Mouse (Mus musculus) thymus, adult 18-20 months (tissue): Measurements from ENCODE around the gene Gm826.
A peak's percentile ranks its signal among the peaks of the same experiment; 100 is the strongest.

ENCODE experiments used
- DNase-seq, 2 experiments: peaks; one replicate each; pipeline ENCODE4 v3.0.0; 2022; ENCODE audit warnings: mixed read lengths in 2 of 2

The Gm826 gene

DNA sequence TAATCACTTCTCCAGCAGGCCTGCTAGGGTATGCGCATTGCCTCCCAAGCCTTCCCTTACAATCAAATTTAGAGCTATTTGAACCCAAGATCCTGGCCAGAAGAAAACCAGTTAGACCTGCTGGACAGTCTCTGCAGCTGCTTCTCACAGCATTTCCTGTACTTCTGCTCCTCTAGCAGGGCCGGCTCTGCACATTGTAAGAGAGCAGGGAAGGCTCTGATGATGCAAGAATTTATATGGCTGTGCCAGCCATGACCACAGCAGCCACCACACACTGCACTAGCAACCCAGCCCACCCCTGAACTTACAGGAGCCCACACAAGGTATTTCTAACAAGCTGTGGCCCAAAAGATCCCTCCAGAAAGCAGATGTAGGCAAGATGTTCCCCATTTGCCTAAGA lies 19.6 kb upstream of the Gm826 start:
- DNase-seq = no peak

DNA sequence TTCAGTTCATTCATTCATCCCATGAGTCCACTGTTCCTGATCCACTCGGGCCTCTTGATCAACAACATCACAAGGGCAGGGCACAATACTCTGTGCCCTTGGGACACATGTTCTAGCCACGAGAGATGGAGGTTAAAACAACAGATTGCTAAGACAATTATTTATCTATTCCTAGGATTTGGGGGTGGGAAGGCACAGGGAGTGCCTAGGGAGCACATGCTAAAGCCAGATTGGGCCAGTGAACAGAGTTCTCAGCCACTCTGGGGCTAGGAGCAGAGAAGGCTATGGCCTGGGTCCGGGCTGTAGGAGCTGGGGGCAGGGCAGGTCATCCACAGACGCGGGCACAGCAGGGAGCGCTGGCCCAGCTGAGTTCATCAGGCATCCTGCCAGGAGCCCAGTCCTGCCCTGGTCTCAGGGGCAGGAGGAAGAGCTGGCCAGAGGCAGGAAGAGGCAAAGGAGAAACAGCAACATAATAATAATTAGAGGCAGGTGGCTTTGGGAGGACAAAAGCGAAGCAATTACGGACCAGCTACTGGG lies 17.1 kb upstream of the Gm826 start:
- DNase-seq = no peak

DNA sequence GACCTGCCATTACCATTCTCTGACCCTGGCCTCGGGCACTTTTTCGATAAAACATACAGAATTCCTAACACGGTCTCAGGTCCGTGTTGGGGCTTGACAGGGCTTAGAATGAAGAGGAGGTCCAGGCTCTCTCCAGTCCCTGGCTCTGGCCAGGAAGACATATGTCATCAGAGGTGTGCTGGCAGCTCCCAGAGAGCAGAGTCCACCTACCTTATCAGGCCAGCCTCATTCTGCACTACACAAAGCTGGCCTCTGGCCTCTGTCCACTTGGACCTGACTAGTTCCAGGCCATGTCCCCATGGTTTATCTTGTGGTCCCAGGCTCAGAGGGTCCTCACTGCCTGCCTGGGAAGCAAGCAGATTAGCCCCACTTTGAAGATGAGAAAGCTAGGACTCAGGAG lies 15.6 kb upstream of the Gm826 start:
- no peak for DNase-seq

DNA sequence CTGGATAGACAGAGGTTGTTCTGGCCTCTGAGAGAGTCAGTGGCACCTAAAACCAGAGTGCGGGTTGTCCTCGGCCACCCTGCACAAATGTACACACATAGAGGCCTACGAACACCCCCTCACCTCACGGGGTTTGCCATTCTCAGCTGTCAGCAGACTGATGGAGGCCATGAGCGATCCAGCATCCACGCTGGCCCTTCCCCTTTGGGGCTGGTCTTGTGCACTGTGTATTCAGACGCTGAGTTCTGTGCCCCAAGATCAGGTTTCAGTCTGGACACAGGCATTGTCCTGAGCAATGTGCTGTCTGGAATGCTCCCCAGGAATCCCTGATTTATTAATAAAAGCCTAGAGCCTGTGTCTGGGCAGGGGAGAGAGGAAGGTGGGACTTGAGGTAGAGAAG lies 14.8 kb upstream of the Gm826 start:
- DNase-seq = no peak

DNA sequence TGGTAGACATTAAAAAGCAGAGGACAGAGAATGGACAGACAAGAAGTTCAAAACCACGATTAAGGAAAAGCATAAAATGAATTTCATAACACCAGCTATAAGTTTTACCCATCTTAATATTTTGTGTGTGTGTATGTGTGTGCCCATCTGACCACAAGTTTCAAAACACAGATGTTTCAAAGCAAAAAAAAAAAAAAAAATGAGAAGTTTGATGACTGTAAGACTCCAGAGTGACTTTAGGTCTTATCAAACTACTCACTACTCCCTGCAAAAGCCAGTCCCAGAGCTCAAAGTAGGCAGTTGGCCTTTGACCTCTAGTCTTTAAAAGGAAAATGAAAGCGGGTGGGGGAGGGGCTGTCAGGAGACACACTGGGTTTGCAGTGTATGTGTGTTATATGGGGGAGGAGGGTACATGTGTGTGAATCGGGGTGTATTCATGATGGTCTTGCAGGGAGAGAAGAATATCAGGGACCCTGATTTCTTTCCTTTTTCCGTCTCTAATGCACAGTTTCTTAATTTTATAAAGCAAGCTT lies 14.2 kb upstream of the Gm826 start:
- no peak for DNase-seq

DNA sequence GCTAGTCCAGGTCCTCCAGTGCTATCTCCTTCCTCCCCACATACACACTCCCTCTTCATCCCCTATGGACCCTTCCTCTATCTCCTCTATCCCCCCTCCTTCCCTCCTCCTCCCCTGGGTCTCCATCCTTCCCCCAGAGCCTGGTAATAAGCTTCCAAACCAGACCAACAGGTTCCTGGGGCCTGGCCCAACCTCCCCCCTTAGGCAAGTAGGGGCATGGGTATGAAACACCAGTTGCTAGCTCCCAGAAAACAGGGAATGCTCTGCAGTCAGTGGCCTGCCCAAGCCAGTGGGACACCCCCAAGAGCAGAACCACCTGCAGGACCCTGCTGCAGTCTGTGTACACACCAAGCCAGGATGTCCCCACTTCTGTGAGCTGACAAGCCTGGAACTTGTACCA lies 11.7 kb upstream of the Gm826 start:
- DNase-seq = no peak

DNA sequence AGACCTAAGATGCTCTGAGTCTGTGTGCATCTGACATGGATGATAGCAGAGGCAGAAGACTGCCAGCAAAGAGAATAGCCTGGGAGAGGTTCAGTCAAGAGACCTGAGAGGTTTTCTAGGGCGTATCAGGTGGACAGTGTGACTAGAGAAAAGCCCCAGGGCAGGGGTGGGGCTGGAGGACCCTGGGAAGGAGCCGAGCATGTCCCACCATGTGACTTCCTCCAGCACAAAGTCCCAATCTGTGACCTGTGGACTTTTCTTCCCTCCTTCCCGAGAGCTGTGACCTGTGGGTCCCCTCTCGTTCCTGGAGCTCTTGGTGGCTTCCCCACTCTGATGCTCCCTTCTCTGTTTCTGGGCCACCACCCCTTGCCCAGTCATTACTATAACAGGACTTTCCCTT lies 6.2 kb upstream of the Gm826 start:
- no peak for DNase-seq

DNA sequence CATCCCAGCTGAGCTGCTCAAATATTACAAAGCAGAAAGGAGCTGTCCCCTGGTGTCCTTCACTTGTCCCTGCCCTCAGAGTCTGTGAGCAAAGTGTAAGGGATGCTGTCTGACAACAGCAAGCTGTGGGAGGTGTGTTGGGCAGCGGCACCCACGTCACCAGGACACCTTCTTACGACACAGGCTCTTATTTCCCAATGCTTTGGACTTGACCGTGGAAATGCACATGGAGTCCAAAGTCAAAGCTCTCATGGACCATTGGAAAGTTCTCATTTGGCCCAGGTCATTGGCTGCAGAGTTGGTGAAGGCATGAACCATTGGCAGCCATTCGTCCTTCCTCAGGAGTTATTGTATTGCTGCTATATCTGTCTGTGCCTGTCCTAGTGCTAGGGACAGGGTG lies 5.6 kb upstream of the Gm826 start:
- no peak for DNase-seq

DNA sequence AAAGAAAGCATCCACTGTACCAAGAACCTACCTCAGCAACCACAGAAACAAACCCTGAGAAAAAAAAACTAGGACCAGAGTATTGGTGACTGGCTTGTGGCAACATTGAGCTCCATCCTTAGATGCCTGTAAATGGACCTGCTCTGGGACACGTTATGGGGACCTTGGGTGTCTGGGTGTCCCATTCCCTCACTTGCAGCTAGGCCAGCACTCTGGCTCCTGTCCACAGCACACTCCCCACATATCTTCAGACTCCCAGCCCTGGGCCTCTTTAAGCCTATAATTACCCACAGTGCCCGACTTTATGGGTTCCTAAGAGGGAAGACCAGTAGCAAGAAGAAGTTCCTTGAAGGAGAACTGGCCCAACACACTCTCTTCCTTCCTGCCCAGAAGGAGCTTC lies 2.1 kb upstream of the Gm826 start:
- no peak for DNase-seq

DNA sequence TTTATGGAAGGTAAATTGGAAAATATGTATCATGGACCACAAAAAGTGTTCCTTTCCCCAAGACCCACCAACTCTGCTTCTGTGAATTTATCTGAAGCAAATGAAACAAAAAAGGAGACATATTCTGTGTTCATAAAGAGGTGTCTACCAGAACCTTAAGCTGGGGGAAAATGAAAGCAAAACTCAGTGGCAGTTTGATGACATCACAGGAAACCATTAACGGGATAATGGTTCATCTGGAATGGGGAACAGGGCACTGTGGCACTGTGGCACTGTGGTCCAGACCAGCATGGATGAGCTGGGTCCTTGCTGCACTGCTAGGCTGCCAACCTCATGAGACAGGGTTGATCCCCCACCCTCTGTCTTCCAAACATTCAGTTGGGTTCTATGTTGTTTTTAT lies 1.1 kb upstream of the Gm826 start:
- no peak for DNase-seq

DNA sequence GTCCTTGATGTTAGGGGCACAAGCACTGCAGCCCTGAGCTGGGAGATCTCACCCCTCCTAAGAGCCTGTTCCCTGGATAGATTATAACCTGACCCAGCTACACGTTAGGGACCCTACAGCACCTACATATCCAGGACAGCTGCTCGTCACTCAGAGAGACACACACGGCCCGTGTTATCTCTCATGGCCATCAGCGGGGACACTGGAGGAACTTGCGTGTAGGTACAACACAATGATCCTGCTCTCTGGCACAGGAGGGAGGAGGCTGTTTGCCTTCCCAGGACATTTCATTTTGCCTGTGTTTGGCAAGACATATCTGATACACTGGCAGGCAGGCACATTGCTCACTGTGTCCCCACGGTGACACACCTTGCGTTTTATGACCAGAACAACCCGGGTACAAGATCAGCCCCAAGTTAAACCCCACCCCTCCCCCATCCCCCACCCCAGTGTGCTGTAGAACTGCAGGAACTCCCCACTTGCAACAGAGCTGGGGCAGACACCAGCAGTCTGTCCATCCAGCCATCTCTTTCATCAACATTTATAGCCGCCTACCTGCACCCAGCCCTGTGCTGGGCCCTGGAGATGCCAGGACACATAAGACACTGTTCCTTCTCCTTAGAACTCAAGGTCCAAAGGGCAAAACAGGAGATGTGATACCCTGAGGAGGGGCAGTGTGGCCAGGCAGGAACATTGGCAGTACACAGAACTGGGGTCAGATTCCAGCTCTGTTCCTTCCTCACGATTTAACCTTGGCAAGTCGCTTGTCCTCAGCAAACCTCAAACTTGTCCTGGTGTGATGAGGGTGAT lies 1.2 kb downstream of the Gm826 start:
- no peak for DNase-seq

DNA sequence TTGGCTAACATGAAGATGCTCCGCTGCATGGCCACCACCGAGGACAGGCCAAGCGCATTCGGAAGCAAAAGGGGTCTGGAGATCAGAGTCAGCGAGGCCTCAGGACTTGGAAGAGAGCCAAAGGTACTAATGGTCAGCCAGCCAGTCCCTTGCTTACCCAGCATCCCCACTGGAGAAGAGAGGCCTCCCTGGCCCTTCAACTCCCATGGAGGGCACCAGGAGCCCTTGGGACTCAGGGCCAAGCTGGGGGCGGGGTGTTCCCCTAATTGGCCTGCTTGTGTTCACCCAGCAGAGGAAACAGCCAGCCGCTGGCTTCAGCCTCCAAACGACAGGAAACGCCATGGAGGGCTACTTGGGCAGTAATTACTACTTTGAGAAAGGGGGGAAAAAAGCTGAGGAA lies 5.1 kb downstream of the Gm826 start:
- DNase-seq = peak; percentile 27 to 35

DNA sequence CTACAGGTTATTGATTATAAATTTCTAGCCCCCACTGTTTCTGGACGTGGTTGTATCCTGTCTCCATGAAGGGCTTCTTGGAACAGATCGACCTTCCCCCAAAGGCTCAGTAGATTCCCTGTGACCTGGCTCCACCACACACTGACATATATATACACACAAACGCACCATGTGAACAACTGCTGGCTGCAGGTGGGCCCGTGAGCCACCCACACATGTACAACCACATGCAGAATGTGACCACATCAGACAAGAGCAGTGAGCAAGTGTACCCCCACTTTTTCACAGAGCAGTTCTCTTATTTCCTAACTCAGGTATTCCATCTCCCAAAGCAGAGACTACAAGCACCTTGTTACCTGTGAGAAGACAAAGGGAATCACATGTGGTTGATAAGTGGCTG lies 6.2 kb downstream of the Gm826 start:
- peak; percentile 65 to 85 for DNase-seq

DNA sequence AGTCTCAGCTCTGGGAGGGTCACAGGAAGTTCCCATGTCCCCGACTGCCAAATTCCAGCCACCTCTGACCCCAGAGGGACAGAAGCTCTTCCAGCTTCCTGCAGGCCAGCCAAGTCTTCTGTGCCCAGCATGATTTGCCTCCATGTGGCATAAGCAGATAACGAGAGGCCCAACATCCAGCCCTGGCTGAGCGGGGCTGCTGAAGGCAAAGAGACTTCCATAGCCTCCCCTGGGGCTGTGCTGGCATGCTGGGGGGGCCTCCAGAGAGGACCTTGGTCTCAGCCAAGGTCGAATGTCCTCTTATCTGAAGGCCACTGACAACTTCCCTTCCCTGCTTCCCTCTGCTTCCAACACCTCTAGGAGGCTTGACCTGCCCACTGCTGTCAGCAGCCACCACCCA lies 6.8 kb downstream of the Gm826 start:
- peak in 1 of 2 experiments; percentile 33 for DNase-seq

DNA sequence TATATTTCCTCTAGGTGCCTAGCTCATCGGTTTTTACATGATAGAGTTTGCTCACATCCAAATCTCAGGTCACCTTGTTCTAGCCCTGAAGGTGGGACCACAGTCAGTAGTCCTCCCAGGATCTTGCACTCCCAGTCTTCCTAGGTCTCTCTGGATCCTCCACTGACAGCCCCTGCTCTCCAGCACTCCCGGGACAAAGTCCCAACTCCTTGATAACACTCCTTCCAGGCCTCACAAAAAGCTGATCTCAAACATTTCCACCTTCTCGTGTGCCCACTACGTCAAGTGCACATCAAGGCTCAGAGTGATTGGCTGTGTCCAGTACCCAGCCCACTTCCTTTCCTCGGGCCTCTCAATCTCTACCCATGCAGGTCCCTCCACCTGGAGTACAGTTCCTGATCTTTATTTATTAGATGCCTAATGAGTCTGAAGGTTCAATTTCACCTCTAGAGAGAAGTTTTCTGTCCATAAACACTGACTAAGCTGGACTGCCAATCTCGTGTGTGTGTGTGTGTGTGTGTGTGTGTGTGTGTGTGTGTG lies 8.8 kb downstream of the Gm826 start:
- no peak for DNase-seq

DNA sequence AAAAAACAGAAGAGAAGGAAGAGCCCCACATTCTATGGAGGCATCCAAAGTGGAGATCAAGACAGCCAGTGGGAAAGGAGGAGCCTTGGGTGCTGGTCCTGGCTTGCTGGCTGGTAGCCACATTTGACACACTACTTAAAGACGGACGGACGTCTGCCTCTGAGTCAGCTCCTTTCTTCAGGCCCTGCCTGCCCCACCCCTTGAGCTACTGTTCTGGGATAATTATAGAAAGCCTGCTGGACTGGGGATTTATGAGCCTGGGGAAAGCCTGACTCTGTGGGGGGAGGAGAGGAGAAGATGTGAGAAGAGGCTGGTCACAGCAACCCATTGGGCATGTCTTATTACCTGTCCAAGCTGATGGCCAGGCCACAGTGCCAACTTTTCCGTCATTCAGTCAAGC lies 12.1 kb downstream of the Gm826 start:
- DNase-seq = no peak

DNA sequence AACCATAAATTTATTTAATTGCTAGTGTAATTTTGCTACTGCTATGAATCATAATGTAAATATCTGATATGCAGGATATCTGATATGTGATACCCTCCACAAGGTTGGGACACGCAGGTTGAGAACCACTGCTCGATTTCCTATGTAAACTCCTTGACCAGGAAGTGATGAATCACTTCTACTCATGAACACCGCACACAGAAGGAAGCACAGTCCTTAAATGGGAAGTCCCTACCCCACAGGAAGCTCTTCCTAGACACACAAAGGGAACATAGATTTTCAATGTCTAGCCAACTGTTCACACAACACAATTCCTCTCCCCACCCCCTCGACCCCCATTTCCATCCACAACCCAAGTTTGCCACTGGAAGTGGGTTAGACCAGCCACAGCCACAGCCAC lies 15.7 kb downstream of the Gm826 start:
- no peak for DNase-seq

DNA sequence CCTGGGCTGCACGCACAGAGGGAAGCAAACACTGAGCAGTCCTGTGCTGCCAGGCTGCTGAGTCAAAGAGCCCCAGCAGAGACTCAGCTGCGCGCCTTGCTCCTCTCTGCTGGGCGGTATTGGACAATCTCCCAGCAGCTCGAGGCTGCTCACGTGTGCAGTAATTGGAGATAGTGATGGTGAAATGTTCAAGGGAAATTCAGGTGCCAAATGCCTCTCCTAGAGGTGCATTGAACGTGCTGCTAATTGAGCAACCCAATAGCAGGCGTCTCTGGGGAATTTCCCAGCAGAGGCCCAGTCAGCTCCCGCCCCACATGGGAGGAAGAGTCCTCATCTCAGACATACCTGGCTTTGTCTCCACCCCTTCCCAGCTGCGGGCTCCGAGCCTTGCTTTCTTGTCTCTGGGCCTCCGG lies 20.4 kb downstream of the Gm826 start:
- no peak for DNase-seq

DNA sequence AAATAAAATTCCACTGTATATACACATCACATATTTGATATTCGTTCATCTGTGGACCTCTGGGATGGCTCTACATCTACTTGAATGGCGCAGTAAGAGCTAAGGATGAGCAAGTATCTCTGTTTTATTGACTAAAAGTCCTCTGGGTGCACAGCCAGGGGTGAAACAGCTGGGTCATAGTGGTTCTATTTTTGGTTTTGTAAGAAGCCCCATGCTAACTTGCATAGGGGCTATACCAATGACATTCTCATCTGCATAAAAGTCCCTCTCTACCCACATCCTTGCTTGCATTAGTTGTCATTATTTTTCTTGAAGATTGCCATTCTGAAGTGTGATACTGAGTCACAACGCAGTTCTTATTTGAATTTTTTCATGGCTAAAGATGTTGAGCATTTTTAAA lies 28.9 kb downstream of the Gm826 start:
- DNase-seq = no peak

DNA sequence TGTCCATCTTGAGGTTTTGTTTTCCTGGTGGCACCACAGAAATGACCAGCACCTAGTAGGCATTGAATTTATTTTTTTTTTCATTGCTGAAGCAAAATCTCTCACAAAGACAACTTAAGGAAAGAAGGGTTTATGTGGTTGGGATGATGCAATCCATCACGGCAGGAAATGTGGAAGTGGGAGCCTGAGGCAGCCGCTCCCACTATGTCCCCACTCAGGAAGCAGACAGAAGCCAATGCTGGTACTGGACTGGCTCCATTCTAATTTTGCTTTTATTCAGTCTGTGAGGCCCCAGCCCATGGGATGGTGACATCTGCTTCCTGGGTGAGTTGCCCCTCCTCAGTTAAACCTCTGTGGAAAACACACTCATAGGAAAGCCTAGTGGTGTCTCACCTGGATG lies 30.0 kb downstream of the Gm826 start:
- no peak for DNase-seq

DNA sequence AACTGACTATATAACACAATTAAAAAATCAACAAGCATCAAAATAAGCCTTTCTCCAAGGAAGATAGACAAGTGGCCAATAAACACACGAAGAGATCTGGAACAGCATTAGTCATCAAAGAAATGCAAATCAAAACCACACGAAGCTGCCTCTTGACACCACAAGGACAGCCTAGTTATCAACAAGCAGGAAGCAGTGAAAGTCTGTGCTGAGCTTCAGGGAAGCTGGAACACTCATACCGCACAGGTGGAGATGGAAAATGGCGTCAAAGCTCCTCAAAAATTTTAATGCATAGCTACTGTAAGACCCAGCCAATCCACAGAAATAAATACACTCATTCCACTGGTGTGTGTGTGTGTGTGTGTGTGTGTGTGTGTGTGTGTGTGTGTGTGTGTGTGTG lies 31.9 kb downstream of the Gm826 start:
- DNase-seq = no peak

DNA sequence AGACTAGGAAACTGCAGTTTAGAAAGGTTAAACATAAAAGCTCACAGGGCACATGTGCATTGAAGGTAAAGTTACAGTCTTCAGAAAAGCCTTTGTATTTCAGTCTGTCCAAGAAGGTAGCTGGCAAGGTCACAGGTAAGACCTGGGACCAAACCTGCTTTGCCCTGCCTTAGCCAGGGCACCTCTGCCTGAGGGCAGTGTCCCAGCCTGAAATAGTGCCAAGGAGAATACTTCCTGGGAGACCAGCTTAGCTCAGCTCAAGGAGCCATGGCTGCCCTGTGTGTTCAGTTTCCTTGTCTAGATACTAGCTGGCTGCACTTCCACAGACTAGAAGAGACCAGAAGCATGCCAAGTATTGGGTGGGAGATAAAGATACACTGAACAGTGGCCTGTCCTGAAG lies 35.4 kb downstream of the Gm826 start:
- no peak for DNase-seq

DNA sequence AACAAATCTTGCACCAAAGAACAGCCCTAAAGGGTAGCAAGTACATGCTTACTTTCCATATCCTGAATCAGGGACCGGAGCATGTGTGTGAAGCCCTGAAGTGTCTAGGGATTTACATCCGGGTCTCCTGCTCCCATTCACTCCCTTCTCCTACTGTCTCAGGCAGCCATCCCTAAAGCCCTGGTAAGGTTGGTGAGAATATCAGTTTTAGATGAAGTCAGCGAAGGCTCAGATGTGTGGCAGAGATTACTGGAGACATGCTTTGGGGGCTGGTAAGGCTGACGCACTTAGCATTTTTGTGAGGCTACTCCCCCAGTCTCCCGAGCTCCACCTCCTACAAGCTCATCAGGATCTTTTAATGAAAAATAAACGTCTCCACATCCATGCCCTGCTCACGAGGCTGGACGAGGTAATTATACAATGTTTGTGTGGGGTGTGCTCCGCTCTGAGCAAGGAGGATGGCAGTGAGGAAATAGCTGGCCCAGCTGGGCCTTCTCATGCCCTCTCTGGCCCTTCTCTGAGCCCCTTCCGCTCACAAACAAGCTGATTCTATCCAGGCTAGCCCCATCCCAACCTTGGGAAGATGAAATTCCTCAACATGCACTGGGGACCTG lies 45.3 kb downstream of the Gm826 start:
- no peak for DNase-seq
